Mouse (Mus musculus) brain, embryonic 18.5 days (tissue): ENCODE data around the gene Prss37.
A peak's percentile ranks its signal among the peaks of the same experiment; 100 is the strongest.

ENCODE experiments used
- DNase-seq: peaks from one replicate; pipeline ENCODE4 v3.0.0-alpha.2; 2012; ENCODE audit warnings: low read depth, low spot score

The Prss37 gene

DNA sequence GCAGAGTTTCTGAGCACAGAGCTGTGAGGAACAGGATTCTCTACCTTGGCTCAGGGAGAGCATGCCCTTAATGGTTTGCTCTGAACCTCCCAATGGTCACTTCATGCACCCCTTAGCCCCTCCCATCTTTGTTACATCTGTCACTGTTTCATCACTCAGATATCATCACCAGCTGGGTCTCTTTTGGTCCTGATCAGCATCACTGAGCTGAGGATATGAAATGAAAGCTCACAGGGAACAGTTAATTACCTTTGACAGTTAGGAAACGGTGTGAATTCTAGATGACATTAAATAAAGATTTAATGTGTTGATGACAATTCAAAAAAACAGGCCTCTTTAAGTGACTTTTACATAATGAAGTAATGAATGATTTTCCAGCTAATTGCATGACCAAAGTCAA is at the start of gene Prss37:
TSS of gene Prss37 (minus strand) at position 101 of the 400 bp plus-strand sequence.
- no peak for DNase-seq

- no peak for DNase-seq
These were observed 35.6 kb upstream of the Prss37 start, which contains the start of gene Olfr461 for GRCm38 (mm10) chr6:40554950-40555349. Gene Olfr461 (minus strand): TSS chr6:40555050.

DNA sequence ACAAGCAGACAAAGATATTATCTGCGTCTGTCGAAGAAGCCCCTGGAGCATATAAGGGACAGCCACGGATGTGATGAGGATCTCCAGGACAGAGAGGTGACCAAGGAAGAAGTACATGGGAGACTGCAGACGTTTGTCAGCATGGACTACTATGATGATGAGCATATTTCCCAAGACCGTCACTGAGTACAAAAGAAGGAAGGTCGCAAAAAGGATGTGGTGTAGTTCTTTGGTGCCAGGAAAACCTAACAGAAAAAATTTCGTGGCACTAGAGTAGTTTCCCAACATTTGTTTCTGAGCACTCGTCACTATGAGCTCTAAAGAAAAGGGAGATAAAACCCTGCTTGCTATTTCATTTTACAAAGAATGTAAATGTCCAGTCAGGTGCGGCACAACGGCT is 25.4 kb upstream of the Prss37 start:
- no peak for DNase-seq

DNA sequence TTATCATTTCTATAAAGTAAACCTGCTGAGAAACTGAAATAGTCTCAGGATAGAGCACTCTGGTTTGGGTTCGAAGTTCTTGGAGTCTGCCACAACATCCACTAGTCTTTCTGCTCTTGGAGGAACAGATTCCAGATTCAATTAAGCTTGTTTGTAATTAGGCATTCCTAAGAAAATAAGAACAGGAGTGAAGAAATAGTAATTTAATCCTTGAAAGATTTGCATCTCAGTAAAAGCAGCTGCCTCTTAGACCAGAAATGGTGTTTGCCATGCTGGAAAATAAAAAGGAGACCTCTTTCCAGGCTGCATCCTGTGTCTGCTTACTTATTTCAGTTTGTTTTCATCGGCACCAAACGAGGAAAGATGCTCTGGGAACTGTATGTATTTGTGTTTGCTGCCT is 26.1 kb downstream of the Prss37 start, which contains the start of gene Tas2r108:
TSS of gene Tas2r108 (plus strand) at position 301 of the 400 bp plus-strand sequence.
- DNase-seq: no peak

DNA sequence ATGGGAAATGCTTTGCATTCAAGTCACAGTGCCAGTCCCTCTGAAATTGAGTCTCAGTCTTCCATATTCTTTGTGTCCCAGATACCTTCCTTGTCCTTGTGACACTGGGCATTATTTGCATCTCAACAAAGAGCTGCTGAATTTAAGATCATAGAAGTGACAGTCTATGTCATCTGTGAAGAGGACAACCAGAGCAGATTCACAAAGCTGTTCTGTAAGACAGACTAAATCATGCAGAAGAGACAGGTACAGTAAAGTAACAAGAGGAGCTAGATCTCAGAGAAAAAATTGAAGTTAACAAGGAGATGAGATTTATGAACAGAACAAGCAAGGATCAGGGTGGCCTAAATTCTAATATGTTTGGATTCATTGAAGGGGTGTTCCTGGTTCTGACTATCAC is 28.4 kb downstream of the Prss37 start, which contains the start of gene Tas2r137:
TSS of gene Tas2r137 (plus strand) at position 301 of the 400 bp plus-strand sequence.
- no peak for DNase-seq

GRCm38 (mm10) chr6:40482318-40482717 is 37.0 kb downstream of the Prss37 start:
- no peak for DNase-seq

GRCm38 (mm10) chr6:40479705-40480104 is 39.6 kb downstream of the Prss37 start:
- DNase-seq: no peak

- DNase-seq: no peak
These were observed 43.2 kb downstream of the Prss37 start for GRCm38 (mm10) chr6:40476132-40476531.

DNA sequence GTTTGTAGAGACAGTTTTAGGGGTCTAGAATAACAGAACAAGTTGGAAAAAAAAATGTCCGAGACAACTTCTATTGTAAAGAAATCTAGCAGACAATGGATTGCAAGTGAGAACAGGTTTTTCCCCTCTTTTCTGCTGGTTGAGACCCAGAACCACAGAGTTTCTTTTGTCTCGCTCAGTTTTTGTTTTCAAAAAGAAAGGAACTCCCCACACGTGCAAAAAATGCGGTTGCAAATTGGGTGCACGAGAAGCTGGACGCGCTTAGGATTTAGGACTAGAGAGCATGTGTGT is 47.6 kb downstream of the Prss37 start:
- no peak for DNase-seq

- DNase-seq: peak; percentile 86
These were observed 48.2 kb downstream of the Prss37 start, which contains the start of gene Ssbp1 for GRCm38 (mm10) chr6:40470916-40471719. Gene Ssbp1 (plus strand): TSS chr6:40471352.

DNA sequence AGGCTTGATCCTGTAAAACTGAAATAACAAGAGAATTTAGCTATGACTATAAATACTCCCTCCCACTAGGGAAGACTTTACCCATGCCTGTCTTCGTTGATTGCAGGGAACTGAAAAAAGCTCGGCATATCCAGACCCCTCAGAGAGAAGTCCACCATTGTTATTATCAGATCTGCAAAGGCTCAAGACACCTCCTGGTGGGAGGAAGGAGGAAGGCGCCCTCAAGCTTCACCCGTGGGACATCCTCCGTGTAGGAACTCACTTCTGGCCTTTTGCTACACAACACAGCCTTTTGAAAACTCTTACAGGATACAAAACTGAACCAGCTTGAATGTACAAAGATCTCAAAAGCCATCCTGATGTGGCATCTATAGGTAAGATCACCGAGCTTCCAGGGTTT is 53.6 kb downstream of the Prss37 start:
- no peak for DNase-seq
